Mouse (Mus musculus) embryonic facial prominence, embryonic 10.5 days (tissue): ENCODE measurements at regions not wholly inside any gene's neighbourhood (a gene's known extent, or its start where the extent isn't known, plus 50 kb on each side); places are given as distances from the start of the nearest gene placed in this dataset.

Experiments used
- DNase-seq: peaks from one replicate; pipeline ENCODE4 v3.0.0-alpha.2; 2017; ENCODE audit warnings: low spot score
- H3K27ac ChIP-seq: fragments of 300-500 bp; sonication (generic); replicated peaks from 2 replicates; pipeline ENCODE4 v1.5.1; 2016; ENCODE audit warnings: mild to moderate bottlenecking
- H3K27me3 ChIP-seq: fragments of 300-500 bp; sonication (generic); replicated peaks from 2 replicates; pipeline ENCODE4 v1.6.1; 2016; ENCODE audit warnings: low read depth, mild to moderate bottlenecking; ENCODE audit not compliant: poor library complexity, severe bottlenecking
- H3K36me3 ChIP-seq: fragments of 300-500 bp; sonication (generic); replicated peaks from 2 replicates; pipeline ENCODE4 v1.6.1; 2016; ENCODE audit warnings: mild to moderate bottlenecking, moderate library complexity
- H3K4me1 ChIP-seq: fragments of 300-500 bp; sonication (generic); 2 replicates; pipeline ENCODE4 v1.6.1; 2016
- H3K4me3 ChIP-seq: fragments of 300-500 bp; sonication (generic); 2 replicates; pipeline ENCODE4 v1.5.1; 2016; ENCODE audit warnings: mild to moderate bottlenecking, moderate library complexity
- H3K9me3 ChIP-seq: fragments of 300-500 bp; sonication (generic); 2 replicates; pipeline ENCODE4 v1.6.1; 2016; ENCODE audit warnings: mild to moderate bottlenecking
- WGBS: fragments of 180-500 bp; shearing (Covaris S2); methylation state at CpG from one replicate; pipeline ENCODE4 v1.1.7; 2016; 5-methylcytosine and 5-hydroxymethylcytosine counted together

GRCm38 (mm10) chr15:93733731-93734510 is 138.2 kb upstream of the Prickle1 start:
- Histone ChIP-seq H3K9me3 (no peaks in the 10 kb centered on the region), H3K36me3 (no peaks in the 10 kb centered on the region), H3K27ac (0 out of 2 replicates have a peak overlapping the region, but pooled peaks have one; percentile 20), H3K4me3 (no peak overlapping the region), H3K4me1 (peaks cover 33% of the 10 kb centered on the region), H3K27me3 (no peaks in the 10 kb centered on the region)
- DNase-seq, result no peak
- 84% methylated on average over 18 of the region's 18 CpGs for WGBS

DNA sequence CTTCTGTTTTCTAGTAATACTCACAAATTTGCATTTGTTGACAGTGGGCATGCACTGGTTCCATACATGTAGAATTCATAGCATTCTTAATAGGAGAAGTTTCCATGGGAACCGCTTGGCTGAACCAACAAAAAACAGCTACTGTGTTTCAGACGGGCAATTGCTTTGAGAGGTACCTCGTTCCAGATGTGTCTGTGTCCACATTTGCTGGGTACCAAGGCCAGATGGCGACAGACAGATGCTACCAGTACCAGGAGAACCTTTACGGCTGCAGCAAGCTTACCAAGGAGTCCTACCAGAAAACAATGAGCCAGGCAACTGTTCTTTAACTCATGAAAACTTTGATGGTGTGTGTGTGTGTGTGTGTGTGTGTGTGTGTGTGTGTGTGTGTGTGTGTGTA is 137.1 kb upstream of the Prickle1 start:
- 54% methylated on average over 5 of the region's 5 CpGs for WGBS
- DNase-seq, result peak; percentile 48
- no peaks in the 10 kb centered on the region for H3K36me3 ChIP-seq
- no peaks in the 10 kb centered on the region for H3K9me3 ChIP-seq
- H3K27ac ChIP-seq, result no peak overlapping the region
- peaks cover 31% of the 10 kb centered on the region for H3K4me1 ChIP-seq
- H3K27me3 ChIP-seq, result no peaks in the 10 kb centered on the region
- no peak overlapping the region for H3K4me3 ChIP-seq

- Histone ChIP-seq H3K4me3 (no peak overlapping the region), H3K27me3 (no peaks in the 10 kb centered on the region), H3K27ac (no peak overlapping the region), H3K4me1 (peaks cover 31% of the 10 kb centered on the region), H3K36me3 (no peaks in the 10 kb centered on the region), H3K9me3 (no peaks in the 10 kb centered on the region)
- WGBS, result 30% methylated on average over 6 of the region's 6 CpGs
- DNase-seq, result no peak
Measured at GRCm38 (mm10) chr15:93731161-93731560, 135.5 kb upstream of the Prickle1 start.

GRCm38 (mm10) chr15:93715443-93715842 is 119.8 kb upstream of the Prickle1 start:
- no peaks in the 10 kb centered on the region for H3K27me3 ChIP-seq

DNA sequence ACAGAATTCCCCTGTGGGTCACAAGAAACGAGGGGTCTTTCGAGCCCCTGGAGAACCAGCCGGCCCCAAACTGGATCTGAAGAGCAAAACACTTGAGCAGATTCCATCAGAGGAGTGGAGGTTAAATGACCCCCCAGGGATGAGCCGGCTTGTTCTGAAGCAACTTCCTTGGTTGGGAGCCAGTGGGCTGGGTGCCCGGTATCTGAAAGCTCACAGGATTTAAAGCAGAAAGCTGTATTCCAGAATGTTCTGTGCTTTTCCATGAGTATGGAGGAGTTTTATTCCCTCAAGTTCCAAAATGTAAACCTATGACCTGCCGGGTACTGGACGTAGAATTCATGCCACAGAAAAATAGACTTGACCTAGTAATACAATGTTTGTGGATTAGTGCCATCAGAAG is 117.7 kb upstream of the Prickle1 start:
- Histone ChIP-seq H3K27ac (no peak overlapping the region), H3K9me3 (no peaks in the 10 kb centered on the region), H3K4me3 (no peak overlapping the region), H3K4me1 (peaks cover 14% of the 10 kb centered on the region), H3K27me3 (no peaks in the 10 kb centered on the region), H3K36me3 (no peaks in the 10 kb centered on the region)
- 91% methylated on average over 7 of the region's 7 CpGs for WGBS
- no peak for DNase-seq

More at GRCm38 (mm10) chr15:93715443-93715842, 119.8 kb upstream of the Prickle1 start:
- no peaks in the 10 kb centered on the region for H3K9me3 ChIP-seq
- 83% methylated on average over 4 of the region's 4 CpGs for WGBS
- H3K4me3 ChIP-seq, result no peak overlapping the region
- no peak overlapping the region; the same call in 1 of the 2 replicates for H3K27ac ChIP-seq
- no peaks in the 10 kb centered on the region for H3K36me3 ChIP-seq
- DNase-seq, result no peak
- H3K4me1 ChIP-seq, result peaks cover 11% of the 10 kb centered on the region; the same call in 1 of the 2 replicates

- DNase-seq, result no peak
- H3K4me1 ChIP-seq, result peaks cover 19% of the 10 kb centered on the region
Measured at GRCm38 (mm10) chr15:93712594-93712993, 116.9 kb upstream of the Prickle1 start.

GRCm38 (mm10) chr15:93711150-93711784 is 115.6 kb upstream of the Prickle1 start:
- no peaks in the 10 kb centered on the region for H3K27me3 ChIP-seq
- H3K4me3 ChIP-seq, result no peak overlapping the region
- H3K4me1 ChIP-seq, result peaks cover 32% of the 10 kb centered on the region
- no peaks in the 10 kb centered on the region for H3K9me3 ChIP-seq
- no peaks in the 10 kb centered on the region for H3K36me3 ChIP-seq
- no peak for DNase-seq
- no peak overlapping the region for H3K27ac ChIP-seq
- WGBS, result 93% methylated on average over 13 of the region's 13 CpGs

More at GRCm38 (mm10) chr15:93712594-93712993, 116.9 kb upstream of the Prickle1 start:
- H3K27me3 ChIP-seq, result no peaks in the 10 kb centered on the region
- H3K27ac ChIP-seq, result no peak overlapping the region; the same call in 1 of the 2 replicates
- no peaks in the 10 kb centered on the region for H3K36me3 ChIP-seq
- no peaks in the 10 kb centered on the region for H3K9me3 ChIP-seq
- 78% methylated on average over 10 of the region's 10 CpGs for WGBS
- no peak overlapping the region for H3K4me3 ChIP-seq

DNA sequence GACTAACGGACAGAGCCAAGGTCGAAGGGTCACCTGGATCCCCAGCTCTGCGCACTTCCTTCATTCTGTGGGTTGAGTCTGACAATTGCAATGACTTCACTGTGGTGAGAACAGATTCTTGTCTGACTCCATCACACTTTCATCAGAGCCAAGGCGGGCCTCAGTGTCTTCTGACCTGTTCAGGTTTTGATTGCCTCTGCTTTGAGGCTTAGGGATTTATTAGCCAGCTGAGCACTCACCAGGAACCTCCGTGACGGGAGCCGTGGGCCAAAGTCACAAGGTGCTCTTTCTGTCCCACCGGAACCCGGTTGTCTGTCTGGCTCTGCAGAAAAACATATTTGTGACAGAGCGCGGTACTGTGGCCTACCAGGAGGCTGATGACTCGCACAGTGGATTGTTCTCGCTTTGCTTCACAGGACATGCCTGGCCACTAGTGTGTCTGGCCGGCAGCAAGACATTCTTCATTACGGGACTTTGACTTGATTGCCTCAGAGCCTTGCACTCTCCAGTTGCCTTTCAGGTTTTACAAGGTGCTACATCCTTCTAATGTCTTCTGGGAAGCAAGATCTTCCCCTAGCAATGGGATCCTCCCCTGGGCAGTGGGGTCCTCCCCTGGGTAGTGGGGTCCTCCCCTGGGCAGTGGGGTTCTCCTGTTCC is 114.9 kb upstream of the Prickle1 start:
- Histone ChIP-seq H3K27ac (0 out of 2 replicates have a peak overlapping the region, but pooled peaks have one; percentile 30), H3K9me3 (no peaks in the 10 kb centered on the region)
- 89% methylated on average over 15 of the region's 15 CpGs for WGBS

GRCm38 (mm10) chr15:93706366-93706930 is 110.8 kb upstream of the Prickle1 start:
- Histone ChIP-seq H3K27me3 (no peaks in the 10 kb centered on the region), H3K4me1 (peaks cover 25% of the 10 kb centered on the region), H3K9me3 (no peaks in the 10 kb centered on the region), H3K27ac (no peak overlapping the region), H3K4me3 (no peak overlapping the region), H3K36me3 (no peaks in the 10 kb centered on the region)
- DNase-seq, result no peak
- 75% methylated on average over 11 of the region's 11 CpGs for WGBS

More for the DNA sequence above, 114.9 kb upstream of the Prickle1 start:
- H3K4me3 ChIP-seq, result no peak overlapping the region
- H3K27me3 ChIP-seq, result no peaks in the 10 kb centered on the region
- DNase-seq, result no peak
- H3K36me3 ChIP-seq, result no peaks in the 10 kb centered on the region
- peaks cover 33% of the 10 kb centered on the region for H3K4me1 ChIP-seq

DNA sequence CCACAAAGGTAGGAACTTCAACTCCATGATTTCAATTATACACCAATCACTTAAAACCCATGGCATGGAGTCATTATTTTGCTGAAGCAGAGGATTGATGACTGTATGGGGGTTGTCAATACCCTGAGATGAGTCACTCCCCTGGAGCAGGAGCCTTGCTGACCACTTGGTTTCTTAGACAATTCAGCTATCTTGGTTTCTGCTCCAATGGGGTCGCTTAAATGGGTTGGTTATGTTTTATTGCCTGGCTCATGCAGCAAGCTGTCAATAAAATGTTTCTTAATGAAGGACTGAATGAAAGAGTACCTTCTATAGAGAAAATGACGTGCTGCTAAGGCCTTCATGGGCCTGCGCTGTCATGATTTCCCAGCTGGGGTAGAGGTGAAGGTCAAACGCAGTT is 110.0 kb upstream of the Prickle1 start:
- WGBS, result 84% methylated on average over 4 of the region's 4 CpGs
- Histone ChIP-seq H3K4me1 (peaks cover 25% of the 10 kb centered on the region), H3K9me3 (no peaks in the 10 kb centered on the region), H3K36me3 (no peaks in the 10 kb centered on the region), H3K27ac (no peak overlapping the region), H3K4me3 (no peak overlapping the region), H3K27me3 (no peaks in the 10 kb centered on the region)
- DNase-seq, result no peak

- H3K27me3 ChIP-seq, result no peaks in the 10 kb centered on the region
- H3K36me3 ChIP-seq, result no peaks in the 10 kb centered on the region
- no peak overlapping the region for H3K4me3 ChIP-seq
- no peak overlapping the region for H3K27ac ChIP-seq
- no peak for DNase-seq
- no peaks in the 10 kb centered on the region for H3K9me3 ChIP-seq
- 90% methylated on average over 1 of the region's 1 CpGs for WGBS
- H3K4me1 ChIP-seq, result peaks cover 28% of the 10 kb centered on the region
Measured at GRCm38 (mm10) chr15:93705109-93705508, 109.4 kb upstream of the Prickle1 start.

- DNase-seq, result no peak
- H3K4me1 ChIP-seq, result peaks cover 30% of the 10 kb centered on the region
- H3K27me3 ChIP-seq, result no peaks in the 10 kb centered on the region
- no peaks in the 10 kb centered on the region for H3K9me3 ChIP-seq
- H3K4me3 ChIP-seq, result no peak overlapping the region
- H3K36me3 ChIP-seq, result no peaks in the 10 kb centered on the region
- WGBS, result 78% methylated on average over 10 of the region's 10 CpGs
- H3K27ac ChIP-seq, result no peak overlapping the region
Measured at GRCm38 (mm10) chr15:93701017-93701416, 105.3 kb upstream of the Prickle1 start.
